Mouse (Mus musculus) brown adipose tissue, adult 24 weeks (tissue): ENCODE data around the gene Olfr314. TPM values are rescaled to one million over a fixed set of nuclear protein-coding genes. Genes with fewer than 3 reads are reported as not detected.
"Not testable (repeated sequence)": the region's sequence is repeated elsewhere in the genome, so short reads cannot be mapped to it uniquely, and the experiment has no call there.

Experiments
- H3K27ac ChIP-seq: fragments of 200-500 bp; replicated peaks from 2 replicates; pipeline ENCODE4 v1.5.1; 2012; ENCODE audit warnings: low read depth, mild to moderate bottlenecking, low read length
- H3K4me1 ChIP-seq: fragments of 200-500 bp; 2 replicates; pipeline ENCODE4 v1.6.1; 2012; ENCODE audit warnings: low read length, mixed read lengths; ENCODE audit not compliant: control insufficient read depth, insufficient read depth, insufficient read length
- H3K4me3 ChIP-seq: fragments of 200-500 bp; 2 replicates; pipeline ENCODE4 v1.5.1; 2012; ENCODE audit warnings: low read depth, mild to moderate bottlenecking, low read length, moderate library complexity; ENCODE audit not compliant: insufficient read depth
- polyA plus RNA-seq: library from polyadenylated mRNA; stranded (reverse); fragments of >200 nt; gene quantifications from 2 replicates; pipeline ENCODE4 v1.2.4, GENCODE M21; 2012; ENCODE audit not compliant: missing spikeins, insufficient read depth, insufficient read length

Olfr314 gene
- polyA plus RNA-seq, 1 experiment: not detected

- H3K4me3 ChIP-seq: no peak overlapping the region
- no peak overlapping the region for H3K27ac ChIP-seq
Observed at GRCm38 (mm10) chr11:58803871-58804270, 21.1 kb downstream of the Olfr314 start.

GRCm38 (mm10) chr11:58804393-58804792 lies 21.6 kb downstream of the Olfr314 start:
- H3K4me1 ChIP-seq: no peaks in the 10 kb centered on the region
- H3K4me3 ChIP-seq: no peak overlapping the region
- H3K27ac ChIP-seq: no peak overlapping the region

More at GRCm38 (mm10) chr11:58803871-58804270, 21.1 kb downstream of the Olfr314 start:
- H3K4me1 ChIP-seq: no peaks in the 10 kb centered on the region

- no peak overlapping the region for H3K4me3 ChIP-seq
- H3K4me1 ChIP-seq: no peaks in the 10 kb centered on the region
- no peak overlapping the region for H3K27ac ChIP-seq
Observed at GRCm38 (mm10) chr11:58812001-58812400, 29.2 kb downstream of the Olfr314 start.

GRCm38 (mm10) chr11:58814700-58815099 lies 31.9 kb downstream of the Olfr314 start, which contains the start of gene Olfr313:
Olfr313 (plus strand) TSS chr11:58815000.
- H3K4me1 ChIP-seq, H3K27ac ChIP-seq, H3K4me3 ChIP-seq: not testable (repeated sequence)

- no peak overlapping the region for H3K4me3 ChIP-seq
- no peak overlapping the region for H3K27ac ChIP-seq
- H3K4me1 ChIP-seq: no peaks in the 10 kb centered on the region
Observed at GRCm38 (mm10) chr11:58815676-58816075, 32.9 kb downstream of the Olfr314 start.

- H3K27ac ChIP-seq, H3K4me3 ChIP-seq, H3K4me1 ChIP-seq: not testable (repeated sequence)
Observed at GRCm38 (mm10) chr11:58828937-58829336, 46.2 kb downstream of the Olfr314 start, which contains the start of gene Olfr312. Olfr312 (plus strand) TSS chr11:58829237.

- Histone ChIP-seq H3K4me3 (no peak overlapping the region), H3K27ac (no peak overlapping the region), H3K4me1 (no peaks in the 10 kb centered on the region)
Observed at GRCm38 (mm10) chr11:58829764-58830163, 47.0 kb downstream of the Olfr314 start.

GRCm38 (mm10) chr11:58832541-58832940 lies 49.8 kb downstream of the Olfr314 start:
- H3K4me3 ChIP-seq, H3K27ac ChIP-seq, H3K4me1 ChIP-seq: not testable (repeated sequence)

Other genes starting within 250 kb of the Olfr314 start
- not detected in 2 replicates for gene Olfr330, start 248.1 kb upstream of the Olfr314 start, polyA plus RNA-seq
- gene Olfr329-ps, start 236.5 kb upstream of the Olfr314 start, polyA plus RNA-seq: not detected in 2 replicates
- gene Olfr328, start 227.3 kb upstream of the Olfr314 start, polyA plus RNA-seq: not detected in 2 replicates
- gene Olfr224, start 212.4 kb upstream of the Olfr314 start, polyA plus RNA-seq: not detected in 2 replicates
- not detected in 2 replicates for gene Olfr325, start 205.2 kb upstream of the Olfr314 start, polyA plus RNA-seq
- not detected in 2 replicates for gene Olfr324, start 187.8 kb upstream of the Olfr314 start, polyA plus RNA-seq
- gene 2210407C18Rik, start 166.9 kb upstream of the Olfr314 start, polyA plus RNA-seq: not detected in 2 replicates
- not detected in 2 replicates for gene Olfr323, start 152.5 kb upstream of the Olfr314 start, polyA plus RNA-seq
- gene Trim58, start 142.5 kb upstream of the Olfr314 start, polyA plus RNA-seq: not detected in 2 replicates
- not detected in 2 replicates for gene Olfr322, start 124.2 kb upstream of the Olfr314 start, polyA plus RNA-seq
- gene Olfr320, start 101.9 kb upstream of the Olfr314 start, polyA plus RNA-seq: not detected in 2 replicates
- gene Olfr319, start 83.8 kb upstream of the Olfr314 start, polyA plus RNA-seq: not detected in 2 replicates
- not detected in 2 replicates for gene Olfr318, start 58.9 kb upstream of the Olfr314 start, polyA plus RNA-seq
- not detected in 2 replicates for gene Olfr317, start 43.7 kb upstream of the Olfr314 start, polyA plus RNA-seq
- gene Olfr316, start 30.2 kb upstream of the Olfr314 start, polyA plus RNA-seq: not detected in 2 replicates
- not detected in 2 replicates for gene Olfr315, start 9.8 kb upstream of the Olfr314 start, polyA plus RNA-seq
- gene Fam183b, start 19.0 kb downstream of the Olfr314 start, polyA plus RNA-seq: not detected in 2 replicates
- not detected in 2 replicates for gene Olfr313, start 32.0 kb downstream of the Olfr314 start, polyA plus RNA-seq
- not detected in 2 replicates for gene Olfr312, start 46.3 kb downstream of the Olfr314 start, polyA plus RNA-seq
- gene Olfr311, start 56.3 kb downstream of the Olfr314 start, polyA plus RNA-seq: not detected in 2 replicates
- 0.44 and 0.96 TPM in 2 replicates for gene Gm12258, start 64.2 kb downstream of the Olfr314 start, polyA plus RNA-seq
- 2.5 and 4.8 TPM in 2 replicates for gene 2810021J22Rik, start 84.3 kb downstream of the Olfr314 start, polyA plus RNA-seq
- gene Zfp39, start 121.3 kb downstream of the Olfr314 start, polyA plus RNA-seq: 1.8 and 2.0 TPM in 2 replicates
- gene Btnl10, start 135.0 kb downstream of the Olfr314 start, polyA plus RNA-seq: not detected in 2 replicates
- gene Rnf187, start 156.0 kb downstream of the Olfr314 start, polyA plus RNA-seq: 76.4 and 79.9 TPM in 2 replicates
- not detected in 2 replicates for gene Hist3h2ba, start 166.0 kb downstream of the Olfr314 start, polyA plus RNA-seq
- gene Hist3h2a, start 171.7 kb downstream of the Olfr314 start, polyA plus RNA-seq: 8.2 and 12.4 TPM in 2 replicates
- not detected in 2 replicates for gene Trim17, start 171.7 kb downstream of the Olfr314 start, polyA plus RNA-seq
- gene Trim11, start 195.1 kb downstream of the Olfr314 start, polyA plus RNA-seq: 3.8 and 4.8 TPM in 2 replicates